Mouse (Mus musculus): ENCODE data around the gene Psmd5. TPM values are rescaled to one million over a fixed set of nuclear protein-coding genes. Genes with fewer than 3 reads are reported as not detected.

The Psmd5 gene
- 41.8 and 43.7 TPM in 2 replicates for total RNA-seq (2021)
- long read RNA-seq, full-length matches to known transcripts: 83 of 95 reads
- long read RNA-seq, partial matches to known transcripts: 0 of 95 reads
- long read RNA-seq, other reads (novel, unspliced or antisense): 12 of 95 reads

DNA sequence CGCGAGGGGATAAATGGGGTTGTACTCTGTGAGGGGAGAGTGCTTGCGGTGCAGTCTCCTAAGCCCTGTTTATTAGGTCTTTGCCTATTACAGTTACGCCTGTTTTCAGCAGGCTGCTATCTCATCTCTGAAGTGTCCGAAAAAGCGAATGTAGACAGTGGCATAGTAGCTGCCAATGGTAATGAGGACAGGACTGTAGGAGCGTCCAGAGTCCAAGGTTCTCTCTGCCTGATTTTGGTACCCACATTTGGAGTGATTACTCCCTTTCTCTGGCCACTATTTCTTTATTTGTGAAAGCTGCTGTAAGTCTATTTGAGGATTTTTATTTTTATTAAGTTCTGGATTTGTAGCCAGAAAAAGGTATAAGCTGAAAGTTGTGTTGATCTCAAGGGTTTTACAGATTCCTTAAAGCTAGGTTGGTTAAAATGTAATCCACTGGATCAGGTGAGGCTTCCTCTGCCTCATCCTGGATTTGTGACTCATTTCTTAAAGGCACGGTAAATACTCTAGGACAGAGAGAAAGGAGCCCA is at the start of gene Psmd5:
Gene Psmd5, minus strand, starts transcription at position 153 of the 530 bp plus-strand sequence.
- DNase-seq: no peak

DNA sequence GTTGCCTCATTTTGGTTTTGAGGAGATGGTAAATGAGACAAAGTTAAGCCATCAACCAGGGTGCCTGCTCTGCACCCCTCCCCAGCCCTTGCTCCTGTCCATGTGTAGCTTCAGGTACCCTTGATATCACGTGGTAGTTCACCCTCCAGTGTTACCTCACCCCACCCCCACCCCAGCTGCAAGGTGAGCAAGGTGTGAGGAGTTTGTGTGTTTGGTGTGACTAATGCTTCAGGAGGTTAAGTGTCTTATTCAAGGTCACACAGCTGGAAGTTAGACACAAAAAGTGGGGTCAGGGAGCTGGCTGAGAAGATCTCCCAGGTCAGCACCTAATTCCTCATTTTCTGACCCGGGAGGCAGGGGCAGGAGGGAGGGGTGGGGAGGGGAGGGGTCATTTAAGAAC is 48.0 kb upstream of the Psmd5 start:
- no peak for DNase-seq

DNA sequence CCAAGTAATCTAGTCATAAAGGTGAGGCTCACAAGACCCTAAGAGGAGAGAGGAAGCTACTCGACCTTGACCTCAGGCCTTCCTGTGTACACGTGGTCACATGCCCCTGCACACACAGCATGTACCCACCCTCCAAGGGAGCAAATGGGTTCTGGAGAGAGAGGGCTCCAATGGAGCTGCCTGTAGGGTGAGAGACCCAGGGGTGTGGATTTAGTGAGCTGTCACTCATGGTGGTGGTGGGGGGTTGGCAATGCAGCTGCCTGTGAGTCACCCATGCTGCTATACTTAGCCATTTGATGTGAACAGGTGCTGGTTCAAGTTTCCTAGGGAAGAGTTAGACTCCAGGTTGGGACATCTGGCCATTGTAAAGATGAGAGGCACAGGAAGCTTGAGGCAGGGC is 45.4 kb upstream of the Psmd5 start:
- no peak for DNase-seq

DNA sequence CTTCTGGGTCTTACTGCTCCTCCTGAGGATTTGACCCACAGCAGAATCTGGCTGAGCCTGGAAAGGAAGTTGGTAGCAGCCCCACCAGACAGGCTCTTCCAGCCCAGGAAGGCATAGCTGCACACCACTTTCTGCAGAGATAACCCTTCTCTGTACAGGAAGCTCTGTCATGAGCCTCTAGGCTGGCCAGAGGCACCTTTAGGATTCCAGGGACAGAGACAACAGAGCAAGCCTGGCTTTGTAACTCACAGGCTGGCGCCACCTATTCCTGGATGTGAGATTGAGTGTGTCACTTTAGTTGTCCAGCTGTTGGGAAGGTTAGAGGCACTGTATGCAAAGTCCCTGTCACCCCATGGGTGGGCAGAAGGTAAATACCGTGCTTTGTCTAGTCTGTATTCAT is 40.3 kb upstream of the Psmd5 start:
- DNase-seq: no peak

DNA sequence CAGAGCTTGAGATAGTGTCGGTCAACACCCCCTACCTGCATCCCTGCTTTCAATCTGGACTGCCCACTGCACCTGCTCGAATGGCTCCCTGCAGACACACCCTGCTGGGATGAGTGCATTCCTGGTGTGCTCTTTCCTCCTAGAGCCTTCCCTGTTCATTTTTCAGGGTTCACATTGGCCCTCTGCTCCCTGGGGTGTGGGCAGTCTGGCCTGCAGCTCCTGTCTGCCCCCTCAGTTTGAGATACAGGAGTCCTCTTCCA is 40.0 kb upstream of the Psmd5 start:
- no peak for DNase-seq

DNA sequence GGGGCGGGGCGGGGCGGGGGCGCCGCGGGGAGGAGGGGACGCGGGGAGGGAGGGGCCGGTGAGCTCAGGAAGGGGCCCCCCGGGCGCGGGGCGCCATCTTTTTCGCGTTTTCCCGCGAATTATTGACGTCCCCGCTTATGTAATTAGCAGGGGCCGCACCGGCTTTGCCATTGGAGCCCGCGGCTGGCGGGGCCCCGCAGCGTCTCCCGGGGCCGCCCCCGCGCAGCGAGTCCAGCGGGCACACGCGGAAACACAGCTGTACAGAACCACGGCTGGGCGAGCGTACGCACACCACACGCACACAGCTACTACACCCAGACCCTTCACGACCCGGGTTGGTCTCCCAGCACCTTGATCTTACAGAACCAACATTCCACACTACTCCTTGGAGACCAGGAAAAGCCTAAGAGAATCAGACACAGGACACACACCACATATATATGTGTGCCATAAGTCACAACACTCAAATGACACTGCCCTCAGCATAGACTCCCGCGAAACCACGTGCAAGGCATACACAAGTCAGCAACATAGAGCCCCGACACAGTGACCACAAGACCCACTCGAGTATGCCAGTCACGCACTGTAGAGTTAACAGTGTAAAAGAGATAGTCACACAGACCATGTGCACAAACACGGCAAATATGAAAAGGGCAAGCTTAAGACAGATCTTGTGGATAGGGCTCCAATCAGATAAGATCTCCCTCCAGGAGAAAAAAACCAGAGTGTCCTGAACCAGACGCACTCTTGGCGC is 39.5 kb upstream of the Psmd5 start:
- DNase-seq: peak; percentile 61

DNA sequence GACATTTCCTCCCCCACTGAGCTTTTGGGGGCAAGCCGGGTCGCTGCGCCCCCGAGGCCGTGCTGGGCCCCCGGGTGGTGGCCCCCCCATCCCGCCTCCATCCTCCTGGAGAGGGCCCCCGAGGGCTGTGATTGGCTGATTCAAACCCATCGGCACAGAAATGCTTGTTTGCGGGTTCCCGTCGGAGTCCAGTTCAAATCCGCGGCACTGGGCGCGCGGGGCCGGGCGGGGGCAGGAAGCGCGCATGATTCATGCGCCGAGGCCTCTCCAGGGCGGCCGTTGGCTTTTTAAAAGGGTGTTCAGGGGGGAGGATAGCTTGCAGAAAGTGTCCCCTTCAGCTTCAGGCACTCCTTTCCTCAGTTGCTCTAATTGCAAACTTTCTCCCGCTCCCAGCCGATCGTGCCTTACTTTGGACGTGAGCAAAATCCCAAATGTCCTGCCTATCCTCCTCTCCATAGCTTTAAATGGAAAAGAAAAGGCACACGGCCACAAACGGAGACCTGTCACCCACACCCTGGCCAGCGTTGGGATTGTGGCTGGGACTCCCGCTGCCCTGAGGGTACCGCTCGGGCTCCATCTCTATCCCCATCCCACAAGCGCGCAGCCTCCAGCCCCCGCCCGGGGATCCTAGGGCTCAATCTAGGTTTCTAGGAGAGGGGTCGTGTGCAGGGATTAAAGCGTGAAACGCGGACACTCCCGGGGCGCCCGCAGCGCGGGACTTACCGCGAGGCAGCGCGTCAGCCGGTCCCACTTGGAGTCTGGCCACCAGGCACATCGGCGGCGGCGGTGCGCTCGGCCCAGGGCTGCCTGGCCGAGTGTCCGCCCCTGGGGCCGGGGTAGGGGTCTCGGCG is 38.7 kb upstream of the Psmd5 start, which contains the start of gene Phf19:
Gene Phf19, minus strand, starts transcription at position 809 of the 851 bp plus-strand sequence.
- DNase-seq: peak; percentile 60

DNA sequence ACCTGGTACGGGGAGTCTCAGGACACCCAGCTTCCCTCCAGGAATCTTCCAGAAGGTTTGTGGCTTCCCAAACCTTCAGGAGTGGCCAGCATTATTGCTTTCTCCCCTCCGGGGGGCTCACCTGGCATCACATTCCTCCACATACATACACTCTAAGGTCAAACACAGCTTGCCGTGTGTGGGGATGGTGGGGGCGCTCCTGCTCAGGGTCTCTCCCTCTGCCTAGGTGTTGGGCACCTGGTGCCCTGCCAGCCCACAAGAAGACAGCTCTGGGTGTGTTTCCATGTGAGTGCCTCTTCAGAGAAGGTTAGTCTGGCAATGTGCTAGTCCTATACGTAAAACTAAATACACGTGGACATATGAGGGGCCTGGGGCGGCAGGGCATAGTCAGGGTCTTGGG is 37.8 kb upstream of the Psmd5 start:
- no peak for DNase-seq

DNA sequence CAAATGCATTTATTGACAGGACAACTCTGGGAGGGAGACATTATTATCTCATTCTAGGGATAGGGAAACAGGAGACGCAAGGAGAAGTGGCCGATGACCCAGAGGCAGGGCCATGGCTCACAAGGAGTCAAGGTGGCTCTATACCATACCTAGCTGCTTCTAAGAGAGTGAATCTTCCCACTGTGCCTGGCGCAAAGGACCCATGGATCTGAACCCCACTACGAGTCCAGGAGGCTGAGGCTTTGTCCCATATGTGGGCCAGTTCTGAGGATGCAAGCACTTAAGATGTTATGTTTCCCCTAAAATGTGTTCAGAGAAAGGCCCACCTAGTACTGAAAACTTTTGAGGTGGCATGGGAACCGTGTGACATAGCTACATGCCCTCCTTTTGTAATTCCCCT is 37.1 kb upstream of the Psmd5 start:
- DNase-seq: no peak

DNA sequence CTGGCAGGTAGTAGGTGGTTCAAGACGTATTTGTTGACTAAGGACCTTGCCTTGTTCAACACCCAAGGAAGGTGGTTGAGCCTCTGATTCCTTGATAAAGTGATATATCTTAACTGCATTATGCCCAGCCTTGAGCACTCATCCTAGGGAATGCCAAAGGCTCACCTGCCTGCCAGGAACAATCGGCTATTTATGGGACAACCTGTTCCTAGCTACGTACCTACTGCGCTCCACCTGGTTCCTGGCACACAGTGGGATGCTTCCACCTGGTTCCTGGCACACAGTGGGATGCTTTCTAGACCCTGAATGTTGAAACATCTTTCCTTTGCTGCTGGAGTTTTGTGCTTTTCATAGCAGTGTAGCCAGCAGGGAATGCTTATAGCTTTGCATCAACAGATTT is 35.0 kb upstream of the Psmd5 start:
- DNase-seq: no peak

DNA sequence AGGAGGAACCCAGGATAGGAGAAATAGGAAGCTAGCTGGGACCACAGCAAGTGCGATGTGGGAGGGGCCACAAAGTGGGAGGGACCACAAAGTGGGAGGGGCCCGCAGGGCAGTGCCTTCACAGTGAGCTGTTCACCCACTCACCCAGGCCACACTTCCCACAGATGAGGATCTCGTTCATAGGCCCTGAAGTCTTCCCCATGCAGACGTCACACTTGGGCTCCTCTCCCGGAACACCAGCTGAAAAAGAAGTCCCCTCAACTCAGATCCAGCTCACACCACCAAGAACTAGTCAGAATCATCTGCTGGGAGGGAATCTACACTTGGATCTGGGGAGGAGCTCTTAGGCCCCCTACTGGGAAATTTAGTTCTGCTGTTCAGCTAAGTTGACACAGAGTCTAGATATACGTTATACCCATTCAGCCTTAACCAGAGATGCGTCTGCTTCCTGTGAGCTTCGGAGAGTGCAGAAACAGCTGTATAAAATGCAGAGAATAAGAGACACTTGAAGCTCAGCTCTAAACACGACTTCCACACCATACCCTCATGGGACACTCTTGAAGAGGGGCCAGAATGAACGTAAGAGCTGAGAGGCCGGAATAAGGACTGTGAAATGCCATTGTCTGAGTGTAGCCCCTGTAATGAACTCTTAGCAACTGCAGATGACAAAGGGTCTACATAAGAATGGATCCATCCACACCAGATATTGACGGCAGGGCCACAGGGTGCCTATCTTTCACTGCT is 32.3 kb upstream of the Psmd5 start:
- peak; percentile 32 for DNase-seq

DNA sequence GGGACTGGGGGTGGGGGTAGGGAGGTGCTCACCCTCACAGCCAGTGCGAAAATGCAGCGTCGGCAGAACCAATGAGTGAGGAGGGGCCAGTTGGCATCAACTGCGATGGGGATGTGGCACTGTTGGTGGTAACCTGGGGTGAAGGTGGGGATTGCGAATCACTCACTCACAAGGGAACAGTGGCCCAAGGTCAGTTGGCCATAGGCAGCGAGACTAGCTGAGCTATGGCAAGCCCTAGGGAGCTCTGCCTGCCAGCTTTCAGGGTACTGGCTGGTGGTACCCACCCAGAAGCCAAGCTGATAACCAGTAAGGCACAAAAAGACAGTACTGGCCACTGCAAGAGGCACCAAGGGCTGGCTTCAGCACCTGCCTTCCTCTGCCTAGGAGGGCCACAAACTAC is 31.7 kb upstream of the Psmd5 start:
- no peak for DNase-seq

DNA sequence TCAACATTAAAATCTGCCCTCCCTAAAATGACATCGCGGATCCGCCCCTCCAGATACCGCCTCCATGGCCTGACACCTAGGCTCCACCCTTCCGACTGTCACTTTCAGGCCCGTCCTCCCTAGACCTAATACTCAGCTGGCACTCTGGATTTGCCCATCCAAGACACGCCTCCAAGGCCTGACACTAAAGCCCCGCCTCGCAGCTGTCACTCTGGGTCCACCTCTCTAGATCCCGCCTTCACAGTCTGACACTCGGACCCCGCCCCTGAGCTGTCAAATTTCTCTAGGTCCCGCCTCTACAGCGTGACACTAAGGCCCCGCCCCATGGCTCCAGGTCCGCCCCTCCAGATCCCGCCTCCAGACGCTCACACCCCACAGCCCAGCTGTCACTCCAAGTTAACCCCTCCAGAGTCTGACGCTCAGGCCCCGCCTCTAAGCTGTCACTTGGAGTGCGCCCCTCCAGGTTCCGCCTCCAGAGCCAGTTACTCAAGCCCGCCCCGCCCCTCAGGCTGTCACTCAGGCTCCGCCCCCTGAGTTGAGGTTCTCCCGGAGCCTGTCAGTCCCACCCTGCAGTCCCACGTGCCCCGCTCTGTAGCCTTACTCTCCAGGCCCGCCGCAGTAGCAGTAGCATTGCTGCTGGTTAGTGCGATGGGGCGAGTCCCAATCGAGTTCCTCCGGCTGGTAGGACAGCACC is 30.2 kb upstream of the Psmd5 start:
- peak; percentile 96 for DNase-seq

DNA sequence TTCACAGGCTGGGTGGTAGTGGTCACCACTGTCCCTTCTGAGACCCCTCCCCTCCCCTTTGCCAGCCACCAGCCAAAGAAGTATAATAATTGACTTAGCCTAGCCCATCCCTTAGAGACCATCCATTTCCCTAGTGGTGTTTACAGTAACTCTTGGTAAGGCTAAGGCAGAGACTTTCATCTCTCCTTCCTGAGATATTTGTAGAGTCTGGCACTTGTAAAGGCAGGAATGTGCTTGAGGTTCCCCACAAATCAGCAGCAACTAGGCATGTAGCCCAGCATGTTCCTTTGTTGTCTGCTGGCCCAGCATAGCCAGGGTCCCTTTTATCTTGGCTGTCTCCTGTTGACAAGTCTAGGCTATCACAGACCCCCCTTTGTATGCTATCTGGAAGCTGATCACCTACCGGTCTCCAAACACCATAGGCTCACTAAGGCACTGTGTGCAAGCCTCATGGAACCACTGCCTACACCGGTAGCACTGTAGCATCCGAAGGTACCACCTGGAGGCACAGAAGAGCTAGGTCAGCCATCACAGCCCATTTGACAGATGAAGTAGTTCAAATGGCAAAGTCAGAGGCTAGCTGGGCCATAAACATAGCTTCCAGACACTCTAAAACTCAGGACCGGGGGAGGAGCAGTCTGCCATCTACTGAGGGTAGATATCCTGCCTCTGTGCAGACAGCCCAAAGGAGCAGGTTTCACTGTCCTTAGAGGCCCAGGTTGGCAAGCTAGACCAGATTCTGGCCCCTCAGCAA is 29.1 kb upstream of the Psmd5 start:
- DNase-seq: no peak

DNA sequence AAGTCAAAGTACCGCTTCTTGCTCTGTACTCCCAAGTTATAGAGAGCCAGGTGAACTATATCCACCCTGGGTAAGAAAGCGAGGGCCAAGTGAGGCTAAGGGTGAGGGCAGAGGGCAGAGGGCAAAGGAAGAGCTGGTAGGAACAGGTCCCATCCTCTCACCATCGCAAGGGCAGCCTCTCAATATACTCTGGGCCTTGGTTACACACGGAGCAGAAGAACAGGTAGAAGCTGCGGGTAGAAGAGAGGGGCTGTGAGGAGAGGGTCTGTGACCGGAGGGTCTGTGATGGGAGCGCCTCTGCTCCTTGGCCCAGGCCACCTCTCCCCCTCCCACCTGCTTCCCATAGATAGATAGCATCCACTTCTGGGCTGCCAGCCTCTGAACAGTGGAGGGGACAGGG is 28.4 kb upstream of the Psmd5 start:
- no peak for DNase-seq

DNA sequence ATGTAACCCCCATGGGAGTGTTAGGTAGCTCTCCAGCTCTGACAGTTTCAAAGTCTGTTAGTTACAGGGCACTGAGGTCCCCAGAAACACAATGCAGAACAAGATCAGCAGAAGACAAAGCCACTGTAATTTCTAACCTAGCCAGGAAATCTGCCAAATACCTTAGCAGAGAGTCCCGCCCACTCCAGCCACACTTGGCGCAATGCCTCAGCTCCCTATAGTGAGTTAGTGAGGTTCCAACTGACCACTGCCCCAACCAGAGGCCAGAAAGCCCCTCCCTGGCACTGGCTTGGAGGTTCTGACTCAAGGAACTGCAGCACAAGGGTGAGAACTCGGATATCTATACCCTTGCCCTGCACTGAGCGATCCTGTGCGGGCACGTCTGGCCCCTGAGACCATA is 28.0 kb upstream of the Psmd5 start:
- no peak for DNase-seq

DNA sequence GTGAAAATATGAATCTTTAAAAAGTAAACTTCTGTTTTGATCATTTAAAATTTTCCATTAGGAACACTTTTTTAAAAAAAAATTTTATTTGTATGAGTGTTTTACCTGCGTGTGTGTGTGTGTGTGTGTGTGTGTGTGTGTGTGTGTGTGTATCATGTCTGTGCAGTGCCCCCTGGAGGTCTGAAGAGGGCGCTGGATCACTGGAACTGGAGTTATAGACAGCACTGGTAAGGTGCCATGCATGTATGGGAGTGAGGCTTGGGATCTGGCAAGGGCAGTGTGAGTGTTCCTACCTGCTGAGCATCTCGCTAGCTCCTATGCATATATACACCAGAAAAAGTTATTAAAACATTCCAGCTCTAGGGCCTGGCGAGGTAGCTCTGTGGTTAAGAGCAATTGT is 27.0 kb upstream of the Psmd5 start:
- DNase-seq: no peak

DNA sequence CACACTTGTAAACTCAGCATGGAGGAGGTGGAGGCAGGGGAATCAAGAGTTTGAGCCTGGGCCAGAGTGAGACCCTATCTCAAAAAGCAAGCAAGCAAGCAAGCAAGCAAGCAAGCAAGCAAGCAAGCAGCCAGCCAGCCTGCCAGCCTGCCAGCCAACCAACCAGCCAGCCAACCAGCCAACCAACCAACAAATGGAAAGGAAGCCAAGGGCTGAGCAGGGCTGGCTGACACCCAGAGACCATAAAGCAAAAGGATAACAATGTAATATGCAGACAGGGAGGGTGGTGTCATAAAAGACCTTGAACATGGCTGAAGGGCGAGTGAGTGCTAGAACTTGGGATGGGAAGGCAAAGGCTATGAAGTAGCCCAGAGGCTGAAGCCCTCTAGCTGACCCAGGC is 25.6 kb upstream of the Psmd5 start:
- DNase-seq: peak; percentile 47

DNA sequence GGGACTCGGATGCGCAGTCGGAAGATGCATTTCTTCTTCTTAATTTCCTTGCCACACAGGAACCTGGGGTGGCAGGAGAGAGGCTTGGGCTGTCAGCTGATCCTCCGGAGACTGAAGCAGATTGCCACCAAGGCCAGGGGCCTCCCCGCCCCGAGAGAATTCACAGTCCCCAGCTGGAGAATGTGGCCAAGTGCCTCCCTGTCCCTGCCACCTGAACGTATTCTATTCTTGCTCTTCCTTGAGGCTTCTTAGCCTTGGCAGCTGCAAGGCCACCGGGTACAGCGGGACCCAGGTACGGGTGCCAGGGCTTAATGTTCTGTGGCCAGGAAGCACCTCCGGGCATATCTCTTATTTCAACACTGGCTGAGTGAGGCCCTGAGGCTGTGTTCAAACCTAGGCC is 24.9 kb upstream of the Psmd5 start:
- DNase-seq: no peak

DNA sequence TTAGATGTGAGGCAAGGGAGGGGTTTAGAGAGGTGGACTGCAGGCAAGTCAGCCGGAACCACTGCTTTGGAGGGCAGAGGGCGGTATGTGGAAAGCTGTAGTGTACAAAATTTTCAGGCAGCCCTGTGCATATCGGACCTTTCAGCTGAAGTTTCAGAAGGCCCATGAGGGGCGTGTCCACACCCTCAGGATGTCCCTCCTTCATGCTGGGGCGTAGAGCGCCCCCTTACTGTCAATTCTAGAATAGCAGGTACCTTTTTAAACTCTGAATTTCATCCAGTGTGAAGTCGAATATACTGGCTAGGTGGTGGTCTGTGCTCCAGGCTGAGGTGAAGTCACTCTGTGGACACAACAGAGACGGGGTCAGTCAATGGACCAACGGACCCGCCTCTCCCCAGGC is 23.1 kb upstream of the Psmd5 start:
- DNase-seq: no peak

DNA sequence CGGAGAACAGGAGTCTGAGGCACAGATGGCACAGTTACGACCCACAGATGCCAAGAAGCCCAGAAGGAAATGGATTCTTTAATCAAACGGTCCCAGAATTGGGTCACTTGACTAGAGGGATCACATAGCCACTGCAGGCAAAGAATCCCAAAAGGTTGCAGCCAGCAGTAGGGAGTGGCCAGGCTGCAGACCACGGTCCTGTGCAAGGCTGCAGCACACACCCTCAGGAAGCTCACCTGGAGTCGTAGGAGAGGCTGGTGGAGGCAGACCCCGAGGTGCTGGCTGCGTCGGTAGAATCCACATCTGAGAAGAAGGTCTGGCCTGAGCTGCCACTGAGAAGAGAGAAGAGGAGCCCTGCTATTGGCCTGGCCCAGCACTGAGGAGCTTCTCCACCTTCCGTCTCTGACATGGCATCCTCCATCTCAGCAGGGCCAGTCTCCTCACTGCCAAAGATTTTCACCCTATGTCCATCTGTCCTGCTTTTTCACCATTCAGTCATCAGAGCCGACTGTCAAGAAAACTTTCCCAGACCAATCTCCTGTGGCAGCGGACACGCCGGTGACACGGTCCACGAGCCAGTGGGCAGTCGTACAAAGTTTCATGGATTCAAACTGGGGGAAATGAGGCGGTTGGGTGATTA is 22.2 kb upstream of the Psmd5 start:
- no peak for DNase-seq
